Mouse (Mus musculus) embryonic facial prominence, embryonic 10.5 days (tissue): Measurements from ENCODE around the gene Dll4. TPM values are rescaled to one million over a fixed set of nuclear protein-coding genes. Genes with fewer than 3 reads are reported as not detected.

Experiments
- DNase-seq: peaks from one replicate; pipeline ENCODE4 v3.0.0-alpha.2; 2017; ENCODE audit warnings: low spot score
- H3K27ac ChIP-seq: fragments of 300-500 bp; sonication (generic); replicated peaks from 2 replicates; pipeline ENCODE4 v1.5.1; 2016; ENCODE audit warnings: mild to moderate bottlenecking
- H3K27me3 ChIP-seq: fragments of 300-500 bp; sonication (generic); replicated peaks from 2 replicates; pipeline ENCODE4 v1.6.1; 2016; ENCODE audit warnings: low read depth, mild to moderate bottlenecking; ENCODE audit not compliant: poor library complexity, severe bottlenecking
- H3K36me3 ChIP-seq: fragments of 300-500 bp; sonication (generic); replicated peaks from 2 replicates; pipeline ENCODE4 v1.6.1; 2016; ENCODE audit warnings: mild to moderate bottlenecking, moderate library complexity
- H3K4me1 ChIP-seq: fragments of 300-500 bp; sonication (generic); 2 replicates; pipeline ENCODE4 v1.6.1; 2016
- H3K4me3 ChIP-seq: fragments of 300-500 bp; sonication (generic); 2 replicates; pipeline ENCODE4 v1.5.1; 2016; ENCODE audit warnings: mild to moderate bottlenecking, moderate library complexity
- H3K9me3 ChIP-seq: fragments of 300-500 bp; sonication (generic); 2 replicates; pipeline ENCODE4 v1.6.1; 2016; ENCODE audit warnings: mild to moderate bottlenecking
- WGBS: fragments of 180-500 bp; shearing (Covaris S2); methylation state at CpG from one replicate; pipeline ENCODE4 v1.1.7; 2016; 5-methylcytosine and 5-hydroxymethylcytosine counted together
- polyA plus RNA-seq: library from polyadenylated mRNA; unstranded; fragments of >200 nt; fragmentation: Nextera tagmentation; extraction: Ambion mirVana; gene quantifications from 2 replicates; pipeline ENCODE4 v1.2.1, GENCODE M21; 2016

Dll4 gene
- polyA plus RNA-seq, 1 experiment from 2014 or later = 4.4 TPM

DNA sequence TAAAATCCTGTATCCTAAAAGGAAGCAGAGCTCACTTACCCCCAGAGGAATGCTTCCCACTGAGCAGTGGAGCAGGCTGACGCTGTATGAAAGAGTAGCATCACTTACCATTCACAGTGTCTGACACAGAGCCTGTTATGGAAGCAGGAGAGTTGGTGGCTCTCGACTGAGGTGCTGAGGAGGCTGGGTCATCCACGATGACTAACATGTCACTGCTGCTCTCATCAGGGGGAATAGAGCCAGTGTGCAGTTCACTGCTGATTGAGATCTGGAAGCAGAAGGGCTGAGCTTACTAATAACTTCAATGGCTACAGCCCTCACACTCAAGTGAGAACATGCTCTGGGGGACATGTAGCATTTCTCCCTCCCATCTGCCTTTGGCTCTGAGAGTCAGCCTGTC, 53.9 kb downstream of the Dll4 start:
- Histone ChIP-seq H3K9me3 (no peaks in the 10 kb centered on the region), H3K36me3 (peaks cover 93% of the 10 kb centered on the region), H3K4me3 (no peak overlapping the region), H3K27ac (no peak overlapping the region), H3K4me1 (no peaks in the 10 kb centered on the region), H3K27me3 (no peaks in the 10 kb centered on the region)
- WGBS = 89% methylated on average over 3 of the region's 3 CpGs
- DNase-seq = no peak

Other genes with a start within 250 kb of the Dll4 start
- gene Rad51, start 213.0 kb upstream of the Dll4 start, polyA plus RNA-seq = 90.9 and 94.1 TPM in 2 replicates
- gene Rmdn3, start 168.8 kb upstream of the Dll4 start, polyA plus RNA-seq = 47.3 and 50.7 TPM in 2 replicates
- gene Gchfr, start 158.0 kb upstream of the Dll4 start, polyA plus RNA-seq = 5.3 and 6.1 TPM in 2 replicates
- gene Gm14137, start 151.3 kb upstream of the Dll4 start, polyA plus RNA-seq = 0.77 and 1.0 TPM in 2 replicates
- 52.9 and 58.5 TPM in 2 replicates for gene Zfyve19, start 117.2 kb upstream of the Dll4 start, polyA plus RNA-seq
- 25.2 and 25.4 TPM in 2 replicates for gene Dnajc17, start 117.0 kb upstream of the Dll4 start, polyA plus RNA-seq
- gene Ppp1r14d, start 95.9 kb upstream of the Dll4 start, polyA plus RNA-seq = 0.20 TPM in 2 replicates
- gene Spint1, start 88.4 kb upstream of the Dll4 start, polyA plus RNA-seq = 11.1 and 11.4 TPM in 2 replicates
- 0.74 and 2.5 TPM in 2 replicates for gene Rhov, start 54.5 kb upstream of the Dll4 start, polyA plus RNA-seq
- 23.1 and 25.1 TPM in 2 replicates for gene Vps18, start 37.0 kb upstream of the Dll4 start, polyA plus RNA-seq
- 0.90 and 1.1 TPM in 2 replicates for gene Chac1, start 25.4 kb downstream of the Dll4 start, polyA plus RNA-seq
- 3.5 and 4.3 TPM in 2 replicates for gene Ino80, start 151.9 kb downstream of the Dll4 start, polyA plus RNA-seq
- gene Exd1, start 221.8 kb downstream of the Dll4 start, polyA plus RNA-seq = 0.65 and 0.68 TPM in 2 replicates
- 53.3 and 53.6 TPM in 2 replicates for gene Chp1, start 221.9 kb downstream of the Dll4 start, polyA plus RNA-seq